In the genomic region with DNA sequence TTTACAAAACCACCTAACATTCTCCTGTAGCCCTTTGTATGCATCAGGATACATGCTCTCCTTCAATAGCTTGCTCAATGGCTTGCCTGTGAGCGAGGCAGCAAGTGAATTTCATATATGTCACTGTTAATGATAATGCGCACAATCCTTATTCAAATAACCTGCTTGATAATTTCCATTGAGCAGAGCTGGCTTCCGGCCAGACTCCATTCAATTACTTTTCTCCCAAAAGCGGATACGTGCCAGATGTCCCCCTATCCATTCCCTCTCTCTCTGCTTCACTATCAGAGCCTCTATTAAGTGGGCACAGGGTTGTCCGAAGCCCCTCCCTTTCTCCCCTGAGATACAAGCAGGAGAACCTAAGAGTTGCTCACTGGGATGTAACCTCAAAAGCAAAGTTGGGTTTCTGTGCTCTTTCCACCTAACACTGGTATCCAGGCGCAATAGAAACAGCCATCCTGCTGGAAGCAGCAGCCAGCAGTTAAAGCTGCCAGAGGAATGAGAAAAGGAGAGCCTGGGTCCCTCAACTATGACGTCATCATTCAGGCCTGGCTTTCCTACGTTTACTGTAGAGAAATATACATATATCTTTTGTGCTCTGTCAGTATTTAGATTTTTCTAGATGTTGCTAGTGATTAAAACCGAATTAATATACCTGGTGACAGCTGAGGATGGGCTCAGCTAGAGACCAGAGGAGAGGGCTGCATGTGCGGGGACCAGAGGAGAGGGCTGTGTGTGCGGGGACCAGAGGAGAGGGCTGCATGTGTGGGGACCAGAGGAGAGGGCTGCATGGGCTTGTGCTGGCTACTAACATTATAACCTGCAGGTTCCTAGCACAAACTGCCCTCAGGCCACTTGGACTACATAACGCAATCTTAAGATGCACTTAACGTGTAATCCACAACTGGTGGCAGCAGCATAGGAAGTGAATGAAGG, we compare ENCODE assay signal across 18 mouse cellular contexts. TPM values are rescaled to one million over a fixed set of nuclear protein-coding genes. Genes with fewer than 3 reads are reported as not detected.
DNase-seq lines count a peak whose midpoint lies in the region; ATAC-seq lines count a peak whose summit lies in the region.
"Had no signal": no experiment of that assay in that cellular context is flagged by ENCODE, and none has a peak within 500 bp of the region (broad histone marks: within the 10 kb centered on the region; RNA-seq: fewer than 3 reads in every experiment).

No protein-coding gene starts in this region.

- H3K4me2 ChIP-seq in forebrain, embryonic 14.5 days (ENCODE audit: low read length): no peak overlapping the region
- no peak overlapping the region for H3K4me2 ChIP-seq in hindbrain, embryonic 12.5 days (replicated peaks)
- H3K4me2 ChIP-seq in midbrain, embryonic 16.5 days (ENCODE audit: low read length): no peak overlapping the region
- H3K4me2 ChIP-seq: liver, embryonic 11.5 days had no signal

- peak overlapping the region; percentile 68 for H3K27ac ChIP-seq in forebrain, embryonic 14.5 days (ENCODE audit: low read depth, low read length)
- peak overlapping the region; percentile 31 for H3K27ac ChIP-seq in hindbrain, embryonic 12.5 days
- no peak overlapping the region for H3K27ac ChIP-seq in midbrain, embryonic 16.5 days (ENCODE audit: low read length)
- H3K27ac ChIP-seq: limb, embryonic 10.5 days had no signal

- peak; percentile 83 for ATAC-seq in forebrain, embryonic 14.5 days
- ATAC-seq in hindbrain, embryonic 12.5 days (ENCODE audit: low FRiP score): peak; percentile 75
- ATAC-seq in midbrain, embryonic 16.5 days: peak; percentile 68; the same call in 1 of the 2 replicates
- no peak for ATAC-seq in megakaryocyte-erythroid progenitor cell, adult 5-6 weeks (replicated peaks; ENCODE audit: low FRiP score, low TSS enrichment, poor library complexity, severe bottlenecking)
- ATAC-seq: inflammation-experienced regulatory T-cells, adult 6 months had no signal

- WGBS in forebrain, embryonic 14.5 days: 42% methylated on average over 14 of the region's 14 CpGs
- WGBS in hindbrain, embryonic 12.5 days: 75% methylated on average over 14 of the region's 14 CpGs
- WGBS in midbrain, embryonic 16.5 days: 55% methylated on average over 14 of the region's 14 CpGs

- H3K9me3 ChIP-seq in forebrain, embryonic 14.5 days (replicated peaks; ENCODE audit: control insufficient read depth, low read length): no peaks in the 10 kb centered on the region
- H3K9me3 ChIP-seq in hindbrain, embryonic 12.5 days (replicated peaks): no peaks in the 10 kb centered on the region
- no peaks in the 10 kb centered on the region for H3K9me3 ChIP-seq in midbrain, embryonic 16.5 days (replicated peaks; ENCODE audit: control insufficient read depth, low read length, poor library complexity, severe bottlenecking)
- H3K9me3 ChIP-seq: limb, embryonic 10.5 days had no signal

- intact Hi-C loops in left cerebral cortex, postnatal 4 days (cut with DNase I): loop anchor here (10.0 kb wide), 1 partner anchor 459 kb away; no protein-coding TSS in a partner anchor
- intact Hi-C loops in left cerebral cortex, postnatal 10 days (cut with DNase I): no loop called here

- H3K9ac ChIP-seq in forebrain, embryonic 14.5 days (ENCODE audit: low read length): no peak overlapping the region
- H3K9ac ChIP-seq in hindbrain, embryonic 12.5 days: no peak overlapping the region
- H3K9ac ChIP-seq in midbrain, embryonic 16.5 days (ENCODE audit: low read depth, low read length): no peak overlapping the region

- H3K36me3 ChIP-seq in forebrain, embryonic 14.5 days (ENCODE audit: control insufficient read depth, insufficient read depth, low read length): no peaks in the 10 kb centered on the region
- no peaks in the 10 kb centered on the region for H3K36me3 ChIP-seq in hindbrain, embryonic 12.5 days
- no peaks in the 10 kb centered on the region for H3K36me3 ChIP-seq in midbrain, embryonic 16.5 days (ENCODE audit: control insufficient read depth, insufficient read depth, low read length)

- DNase-seq in left cerebral cortex, postnatal 4 days: peak; percentile 31
- DNase-seq in left cerebral cortex, postnatal 10 days (ENCODE audit: extremely low spot score in 1 of 2, low spot score in 2 of 2): no peak
- DNase-seq in forebrain, embryonic 14.5 days (ENCODE audit: low spot score): peak; percentile 86
- no peak for DNase-seq in ovary, postnatal 36 days (ENCODE audit: low spot score)
- DNase-seq: cerebellum, adult 9-11 months; embryo, embryonic 11 days; gastrocnemius, postnatal 10 days; lung, adult 2 months; lung, postnatal 4 days; right cerebral cortex, adult 18-20 months; spleen, adult 18-20 months; thymus, postnatal 25 days had no signal

- no peaks in the 10 kb centered on the region for H3K27me3 ChIP-seq in forebrain, embryonic 14.5 days (replicated peaks; ENCODE audit: control insufficient read depth, insufficient read depth, low read length)
- H3K27me3 ChIP-seq in hindbrain, embryonic 12.5 days: no peaks in the 10 kb centered on the region
- H3K27me3 ChIP-seq in midbrain, embryonic 16.5 days (ENCODE audit: control insufficient read depth, insufficient read depth, low read depth, low read length): no peaks in the 10 kb centered on the region

- H3K4me3 ChIP-seq in forebrain, embryonic 14.5 days (ENCODE audit: low read depth, low read length): no peak overlapping the region
- no peak overlapping the region for H3K4me3 ChIP-seq in hindbrain, embryonic 12.5 days
- H3K4me3 ChIP-seq in midbrain, embryonic 16.5 days (ENCODE audit: low read depth, low read length): no peak overlapping the region
- H3K4me3 ChIP-seq: limb, embryonic 10.5 days had no signal

- H3K4me1 ChIP-seq in forebrain, embryonic 14.5 days (ENCODE audit: control insufficient read depth, insufficient read depth, low read length): peaks cover 15% of the 10 kb centered on the region; the same call in 1 of the 2 replicates
- 0 out of 2 replicates have a peak, but pooled peaks cover 4% of the 10 kb centered on the region for H3K4me1 ChIP-seq in hindbrain, embryonic 12.5 days
- peaks cover 12% of the 10 kb centered on the region for H3K4me1 ChIP-seq in midbrain, embryonic 16.5 days (ENCODE audit: control insufficient read depth, insufficient read depth, low read length)

RNA-seq across cellular contexts. Expression of a gene that starts 30.6 kb away (rescaled TPM):
- 1 to 10 TPM; 1.2 to 1.9 TPM for total RNA-seq in left cerebral cortex, postnatal 4 days (2021)
- total RNA-seq in left cerebral cortex, postnatal 10 days (2021): under 1 TPM; 0.49 to 0.73 TPM
- polyA plus RNA-seq in forebrain, embryonic 14.5 days (2014; fragmentation: Nextera tagmentation; extraction: Ambion mirVana): 8.4 and 12.5 TPM in 2 replicates
- polyA plus RNA-seq in hindbrain, embryonic 12.5 days (2016; fragmentation: Nextera tagmentation; extraction: Ambion mirVana): 13.3 and 16.6 TPM in 2 replicates
- polyA plus RNA-seq in midbrain, embryonic 16.5 days (2015; fragmentation: Nextera tagmentation; extraction: Ambion mirVana): 3.4 and 4.0 TPM in 2 replicates
- total RNA-seq in megakaryocyte-erythroid progenitor cell, adult 5-6 weeks (2014; fragmentation: Nextera tagmentation): 1.2 and 3.5 TPM in 2 replicates
- 3.9 and 14.2 TPM in 2 replicates for total RNA-seq in megakaryocyte-erythroid progenitor cell, adult 5-6 weeks (2017)

RNA-seq across cellular contexts. Expression of a gene that starts 30.7 kb away (rescaled TPM):
- total RNA-seq in left cerebral cortex, postnatal 4 days (2021): 10 to 100 TPM; 42.9 to 45.8 TPM
- 10 to 100 TPM; 28.2 to 30.9 TPM for total RNA-seq in left cerebral cortex, postnatal 10 days (2021)
- polyA plus RNA-seq in forebrain, embryonic 14.5 days (2014; fragmentation: Nextera tagmentation; extraction: Ambion mirVana): 78.8 and 80.6 TPM in 2 replicates
- 58.5 and 61.3 TPM in 2 replicates for polyA plus RNA-seq in hindbrain, embryonic 12.5 days (2016; fragmentation: Nextera tagmentation; extraction: Ambion mirVana)
- polyA plus RNA-seq in midbrain, embryonic 16.5 days (2015; fragmentation: Nextera tagmentation; extraction: Ambion mirVana): 49.6 and 53.5 TPM in 2 replicates
- 52.8 and 60.8 TPM in 2 replicates for total RNA-seq in megakaryocyte-erythroid progenitor cell, adult 5-6 weeks (2014; fragmentation: Nextera tagmentation)
- total RNA-seq in megakaryocyte-erythroid progenitor cell, adult 5-6 weeks (2017): 15.5 and 22.1 TPM in 2 replicates

Comparison
In these comparisons a context has a peak if more than half of its experiments do, and no peak if none do; other contexts are left out.
1. DNase-seq: peak in left cerebral cortex, postnatal 4 days (single experiment) and forebrain, embryonic 14.5 days (single experiment); none in left cerebral cortex, postnatal 10 days (0 of 2) and ovary, postnatal 36 days (single experiment).